Mouse (Mus musculus): ENCODE results near the gene Klhl29. TPM values are rescaled to one million over a fixed set of nuclear protein-coding genes. Genes with fewer than 3 reads are reported as not detected.

Klhl29 gene
- 1.9 and 3.0 TPM in 2 replicates for polyA plus RNA-seq (2012; rRNA removed)

GRCm38 (mm10) chr12:5375616-5376461 is at the start of gene Klhl29:
Gene Klhl29 (minus strand): TSS chr12:5375682.
- Histone ChIP-seq H3K27ac (ENCODE audit: insufficient read depth, low read depth, low read length) (peak within 1 kb of the TSS; percentile 2; the same call in 1 of the 2 replicates), H3K4me1 (ENCODE audit: control insufficient read depth, insufficient read depth, insufficient read length, low read length) (peaks cover 6% of the 10 kb centered on the region; the same call in 1 of the 2 replicates), H3K36me3 (ENCODE audit: control insufficient read depth, insufficient read depth, low read length) (no peaks in the 10 kb centered on the region), H3K4me3 (ENCODE audit: low read depth, low read length) (peak within 1 kb of the TSS; percentile 65), H3K27me3 (ENCODE audit: control insufficient read depth, insufficient read depth, low read length) (peaks cover 28% of the 10 kb centered on the region)
- TF ChIP-seq CTCF (IDR thresholded peaks at IDR 0.05; ENCODE audit: extremely low read depth, insufficient read length, insufficient replicate concordance, low read depth, low read length) (no peak), POLR2A (IDR thresholded peaks at IDR 0.05; ENCODE audit: low read depth, low read length) (peak; percentile 46; the same call in 1 of the 2 replicates)
- WGBS: 3% methylated on average over 63 of the region's 66 CpGs

- Histone ChIP-seq H3K27me3 (ENCODE audit: control insufficient read depth, insufficient read depth, low read length) (no peaks in the 10 kb centered on the region), H3K4me1 (ENCODE audit: control insufficient read depth, insufficient read depth, insufficient read length, low read length) (no peaks in the 10 kb centered on the region), H3K36me3 (ENCODE audit: control insufficient read depth, insufficient read depth, low read length) (no peaks in the 10 kb centered on the region), H3K4me3 (ENCODE audit: low read depth, low read length) (no peak overlapping the region), H3K27ac (ENCODE audit: insufficient read depth, low read depth, low read length) (no peak overlapping the region)
- TF ChIP-seq POLR2A (IDR thresholded peaks at IDR 0.05; ENCODE audit: low read depth, low read length) (no peak), CTCF (IDR thresholded peaks at IDR 0.05; ENCODE audit: extremely low read depth, insufficient read length, insufficient replicate concordance, low read depth, low read length) (no peak)
- WGBS: 75% methylated on average over 4 of the region's 4 CpGs
These were observed 49.8 kb upstream of the Klhl29 start for GRCm38 (mm10) chr12:5425276-5425675.

- no peaks in the 10 kb centered on the region for H3K36me3 ChIP-seq (ENCODE audit: control insufficient read depth, insufficient read depth, low read length)
- 57% methylated on average over 3 of the region's 3 CpGs for WGBS
- no peaks in the 10 kb centered on the region for H3K4me1 ChIP-seq (ENCODE audit: control insufficient read depth, insufficient read depth, insufficient read length, low read length)
- no peak overlapping the region for H3K4me3 ChIP-seq (ENCODE audit: low read depth, low read length)
- TF ChIP-seq CTCF (IDR thresholded peaks at IDR 0.05; ENCODE audit: extremely low read depth, insufficient read length, insufficient replicate concordance, low read depth, low read length): no peak
- no peak for TF ChIP-seq POLR2A (IDR thresholded peaks at IDR 0.05; ENCODE audit: low read depth, low read length)
- H3K27ac ChIP-seq (ENCODE audit: insufficient read depth, low read depth, low read length): no peak overlapping the region
- no peaks in the 10 kb centered on the region for H3K27me3 ChIP-seq (ENCODE audit: control insufficient read depth, insufficient read depth, low read length)
These were observed 40.3 kb upstream of the Klhl29 start for GRCm38 (mm10) chr12:5415806-5416205.

- Histone ChIP-seq H3K27ac (ENCODE audit: insufficient read depth, low read depth, low read length) (no peak overlapping the region), H3K36me3 (ENCODE audit: control insufficient read depth, insufficient read depth, low read length) (no peaks in the 10 kb centered on the region), H3K4me1 (ENCODE audit: control insufficient read depth, insufficient read depth, insufficient read length, low read length) (no peaks in the 10 kb centered on the region), H3K27me3 (ENCODE audit: control insufficient read depth, insufficient read depth, low read length) (no peaks in the 10 kb centered on the region), H3K4me3 (ENCODE audit: low read depth, low read length) (no peak overlapping the region)
- no peak for TF ChIP-seq CTCF (IDR thresholded peaks at IDR 0.05; ENCODE audit: extremely low read depth, insufficient read length, insufficient replicate concordance, low read depth, low read length)
- TF ChIP-seq POLR2A (IDR thresholded peaks at IDR 0.05; ENCODE audit: low read depth, low read length): no peak
These were observed 38.5 kb upstream of the Klhl29 start for GRCm38 (mm10) chr12:5413976-5414375.

GRCm38 (mm10) chr12:5411761-5412537 is 36.5 kb upstream of the Klhl29 start:
- 70% methylated on average over 13 of the region's 13 CpGs for WGBS
- TF ChIP-seq POLR2A (IDR thresholded peaks at IDR 0.05; ENCODE audit: low read depth, low read length) (no peak), CTCF (IDR thresholded peaks at IDR 0.05; ENCODE audit: extremely low read depth, insufficient read length, insufficient replicate concordance, low read depth, low read length) (no peak)
- H3K4me1 ChIP-seq (ENCODE audit: control insufficient read depth, insufficient read depth, insufficient read length, low read length): no peaks in the 10 kb centered on the region

GRCm38 (mm10) chr12:5411346-5411745 is 35.9 kb upstream of the Klhl29 start:
- WGBS: 79% methylated on average over 4 of the region's 4 CpGs
- no peak for TF ChIP-seq POLR2A (IDR thresholded peaks at IDR 0.05; ENCODE audit: low read depth, low read length)
- no peak for TF ChIP-seq CTCF (IDR thresholded peaks at IDR 0.05; ENCODE audit: extremely low read depth, insufficient read length, insufficient replicate concordance, low read depth, low read length)
- Histone ChIP-seq H3K36me3 (ENCODE audit: control insufficient read depth, insufficient read depth, low read length) (no peaks in the 10 kb centered on the region), H3K4me3 (ENCODE audit: low read depth, low read length) (no peak overlapping the region), H3K27me3 (ENCODE audit: control insufficient read depth, insufficient read depth, low read length) (no peaks in the 10 kb centered on the region), H3K27ac (ENCODE audit: insufficient read depth, low read depth, low read length) (no peak overlapping the region), H3K4me1 (ENCODE audit: control insufficient read depth, insufficient read depth, insufficient read length, low read length) (no peaks in the 10 kb centered on the region)

More at GRCm38 (mm10) chr12:5411761-5412537, 36.5 kb upstream of the Klhl29 start:
- Histone ChIP-seq H3K27me3 (ENCODE audit: control insufficient read depth, insufficient read depth, low read length) (no peaks in the 10 kb centered on the region), H3K4me3 (ENCODE audit: low read depth, low read length) (no peak overlapping the region), H3K27ac (ENCODE audit: insufficient read depth, low read depth, low read length) (no peak overlapping the region), H3K36me3 (ENCODE audit: control insufficient read depth, insufficient read depth, low read length) (no peaks in the 10 kb centered on the region)
